Mouse (Mus musculus) G1E (cell line): Measurements from ENCODE around the gene Rap1gap. TPM values are rescaled to one million over a fixed set of nuclear protein-coding genes. Genes with fewer than 3 reads are reported as not detected.

ENCODE experiments used
- ATAC-seq: 2 replicates; pipeline ENCODE4 v1.8.0; 2016; ENCODE audit warnings: mild to moderate bottlenecking; ENCODE audit not compliant: insufficient number of reproducible peaks, poor library complexity, low FRiP score, severe bottlenecking; ENCODE audit errors: extremely low read depth
- DNase-seq: peaks from one replicate; pipeline ENCODE4 v3.0.0; 2012; ENCODE audit warnings: low spot score
- H3K27me3 ChIP-seq: 2 replicates; pipeline ENCODE4 v1.6.1; 2012; ENCODE audit warnings: mild to moderate bottlenecking, low read length, inconsistent platforms; ENCODE audit not compliant: insufficient read depth
- H3K36me3 ChIP-seq: replicated peaks from 2 replicates; pipeline ENCODE3; 2012; ENCODE audit warnings: mild to moderate bottlenecking, inconsistent platforms
- H3K4me1 ChIP-seq: 2 replicates; pipeline ENCODE4 v1.6.1; 2012; ENCODE audit warnings: low read depth, low read length, inconsistent platforms, mixed read lengths; ENCODE audit not compliant: insufficient read depth
- H3K4me3 ChIP-seq: 2 replicates; pipeline ENCODE4 v1.5.1; 2012; ENCODE audit warnings: low read depth, mild to moderate bottlenecking, inconsistent platforms, low read length, moderate library complexity, mixed read lengths
- H3K9me3 ChIP-seq: replicated peaks from 2 replicates; pipeline ENCODE4 v1.6.1; 2012; ENCODE audit warnings: inconsistent platforms
- CTCF ChIP-seq: IDR thresholded peaks from 2 replicates; pipeline ENCODE4 v1.5.1; 2012; ENCODE audit warnings: low read depth, low read length, inconsistent platforms, mixed read lengths
- GATA1 ChIP-seq: IDR thresholded peaks from 2 replicates; pipeline ENCODE4 v1.6.1; 2012; ENCODE audit warnings: borderline replicate concordance, low read length, inconsistent platforms, mixed read lengths
- GATA2 ChIP-seq: IDR thresholded peaks from 2 replicates; pipeline ENCODE4 v1.6.1; 2012; ENCODE audit warnings: low read depth, low read length, inconsistent platforms, borderline replicate concordance
- POLR2AphosphoS5 ChIP-seq: IDR thresholded peaks from 2 replicates; pipeline ENCODE4 v1.6.1; 2012; ENCODE audit warnings: low read depth, low read length, inconsistent platforms; ENCODE audit not compliant: insufficient replicate concordance
- TAL1 ChIP-seq: conservative IDR thresholded peaks from 2 replicates; pipeline ENCODE4 v1.6.1; 2012; ENCODE audit warnings: low read depth, low read length, inconsistent platforms, mixed read lengths
- polyA plus RNA-seq: library from polyadenylated mRNA; stranded (reverse); fragments of >175 nt; gene quantifications from 2 replicates; pipeline ENCODE4 v1.2.3, GENCODE M21; 2012
- total RNA-seq, 2 experiments: library from RNA; stranded (forward) in 1 of 2; stranded (reverse) in 1 of 2; fragments of 200-1000 nt in 1 of 2; fragments of >200 nt in 1 of 2; fragmentation: Nextera tagmentation in 1 of 2; gene quantifications; 2 replicates each; pipeline ENCODE4 v1.2.3; 2014 to 2017

Gene Rap1gap
- total and polyA plus RNA-seq, 3 experiments = not detected

- DNase-seq (no peak), ATAC-seq (no peak)
- Histone ChIP-seq H3K4me3 (no peak overlapping the region), H3K27me3 (peaks cover 7% of the 10 kb centered on the region; the same call in 1 of the 2 replicates), H3K36me3 (no peaks in the 10 kb centered on the region), H3K4me1 (no peaks in the 10 kb centered on the region), H3K9me3 (no peaks in the 10 kb centered on the region)
- TF ChIP-seq CTCF (no peak), TAL1 (no peak), POLR2AphosphoS5 (no peak)
These were observed 100.1 kb downstream of the Rap1gap start for GRCm38 (mm10) chr4:137764621-137765020.

DNA sequence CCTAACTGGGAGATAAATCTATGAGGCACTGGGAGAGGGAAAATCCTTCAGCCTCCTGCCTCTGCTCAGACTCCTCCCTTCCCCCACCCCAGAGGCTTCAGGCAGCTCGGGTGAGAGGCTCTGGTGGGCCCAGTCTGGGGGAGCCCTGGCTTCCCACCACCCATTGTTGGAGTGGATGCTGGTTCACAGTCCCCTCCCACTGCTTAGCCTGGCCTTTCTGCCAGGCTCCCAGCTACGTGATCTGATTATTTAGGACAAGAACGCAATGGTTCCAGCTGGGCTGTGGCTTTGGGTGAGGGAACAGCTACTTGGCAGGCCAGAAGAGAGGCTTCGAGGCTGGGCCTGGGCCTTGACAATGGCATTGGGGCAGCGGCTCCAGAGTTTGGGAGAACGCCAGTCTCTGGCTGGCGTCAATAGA is 101.0 kb downstream of the Rap1gap start:
- DNase-seq (no peak), ATAC-seq (no peak)
- Histone ChIP-seq H3K27me3 (peaks cover 9% of the 10 kb centered on the region; the same call in 1 of the 2 replicates), H3K4me1 (no peaks in the 10 kb centered on the region), H3K36me3 (no peaks in the 10 kb centered on the region), H3K9me3 (no peaks in the 10 kb centered on the region), H3K4me3 (no peak overlapping the region)
- no peak for TF ChIP-seq POLR2AphosphoS5
- no peak for TF ChIP-seq CTCF
- TF ChIP-seq GATA2 = no peak
- TF ChIP-seq GATA1 = no peak
- no peak for TF ChIP-seq TAL1

DNA sequence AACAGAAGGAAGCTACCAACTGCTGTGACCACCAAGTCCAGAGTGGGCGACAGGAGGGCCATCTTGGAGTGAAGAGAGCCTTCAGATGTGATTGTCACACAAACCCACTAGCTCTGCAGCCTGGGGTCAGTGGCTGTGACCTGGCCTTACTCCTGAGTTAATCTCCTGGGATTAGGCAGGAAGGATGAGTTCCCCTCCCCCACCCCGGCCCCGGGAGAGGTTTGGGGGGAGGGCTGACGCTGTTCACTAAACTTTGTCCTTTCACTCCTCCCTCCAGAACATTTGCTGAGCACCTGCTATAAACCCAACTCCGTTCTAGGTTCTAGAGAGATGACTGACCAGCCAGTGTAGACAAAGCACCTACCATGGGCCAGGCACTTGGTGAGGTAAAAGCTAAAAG is 101.8 kb downstream of the Rap1gap start:
- Histone ChIP-seq H3K4me3 (no peak overlapping the region), H3K27me3 (peaks cover 9% of the 10 kb centered on the region; the same call in 1 of the 2 replicates), H3K9me3 (no peaks in the 10 kb centered on the region), H3K4me1 (no peaks in the 10 kb centered on the region), H3K36me3 (no peaks in the 10 kb centered on the region)
- TF ChIP-seq POLR2AphosphoS5 (no peak), GATA2 (no peak), CTCF (no peak), TAL1 (no peak), GATA1 (no peak)
- no peak for ATAC-seq
- no peak for DNase-seq

- H3K27me3 ChIP-seq = peaks cover 11% of the 10 kb centered on the region; the same call in 1 of the 2 replicates
- H3K9me3 ChIP-seq = no peaks in the 10 kb centered on the region
- no peak overlapping the region for H3K4me3 ChIP-seq
- DNase-seq (no peak), ATAC-seq (no peak)
- no peaks in the 10 kb centered on the region for H3K4me1 ChIP-seq
- no peaks in the 10 kb centered on the region for H3K36me3 ChIP-seq
- TF ChIP-seq GATA1 = no peak
- no peak for TF ChIP-seq GATA2
- no peak for TF ChIP-seq TAL1
- TF ChIP-seq CTCF = no peak
- no peak for TF ChIP-seq POLR2AphosphoS5
These were observed 103.9 kb downstream of the Rap1gap start for GRCm38 (mm10) chr4:137768381-137768780.

- Histone ChIP-seq H3K4me1 (no peaks in the 10 kb centered on the region), H3K4me3 (no peak overlapping the region), H3K36me3 (no peaks in the 10 kb centered on the region), H3K9me3 (no peaks in the 10 kb centered on the region), H3K27me3 (peaks cover 11% of the 10 kb centered on the region; the same call in 1 of the 2 replicates)
- ATAC-seq (no peak), DNase-seq (no peak)
- no peak for TF ChIP-seq POLR2AphosphoS5
- no peak for TF ChIP-seq CTCF
- no peak for TF ChIP-seq GATA2
- no peak for TF ChIP-seq GATA1
- TF ChIP-seq TAL1 = no peak
These were observed 104.3 kb downstream of the Rap1gap start for GRCm38 (mm10) chr4:137768831-137769230.

- peaks cover 11% of the 10 kb centered on the region; the same call in 1 of the 2 replicates for H3K27me3 ChIP-seq
These were observed 105.1 kb downstream of the Rap1gap start for GRCm38 (mm10) chr4:137769635-137770034.

More at GRCm38 (mm10) chr4:137769635-137770034, 105.1 kb downstream of the Rap1gap start:
- ATAC-seq (no peak), DNase-seq (no peak)
- Histone ChIP-seq H3K4me1 (no peaks in the 10 kb centered on the region), H3K36me3 (no peaks in the 10 kb centered on the region), H3K4me3 (no peak overlapping the region), H3K9me3 (no peaks in the 10 kb centered on the region)
- no peak for TF ChIP-seq TAL1
- no peak for TF ChIP-seq POLR2AphosphoS5
